Mouse (Mus musculus) B cell, adult 62 days (primary cell): ENCODE results near the gene Slc16a4. TPM values are rescaled to one million over a fixed set of nuclear protein-coding genes. Genes with fewer than 3 reads are reported as not detected.

Experiments
- total RNA-seq: library from RNA; stranded (reverse); gene quantifications from 4 replicates; pipeline ENCODE4 v1.2.4, GENCODE M21; 2023

Slc16a4 gene
- 0.45 to 0.85 TPM (median 0.78 TPM) in 4 replicates for total RNA-seq

GRCm38 (mm10) chr3:107290764-107291381, at the start of gene Slc16a4:
Slc16a4 (plus strand) TSS chr3:107291230.

GRCm38 (mm10) chr3:107278479-107279269, 12.4 kb upstream of the Slc16a4 start, which contains the start of gene Lamtor5:
Lamtor5 (plus strand) TSS chr3:107278858.

GRCm38 (mm10) chr3:107333381-107334201, 42.6 kb downstream of the Slc16a4 start, which contains the start of gene Rbm15:
Rbm15 (minus strand) TSS chr3:107333673.

Other genes with a start within 250 kb of the Slc16a4 start
- 0.14 to 0.33 TPM (median 0.26 TPM) in 4 replicates for gene Kcna2, start 190.1 kb upstream of the Slc16a4 start, total RNA-seq
- gene Kcna10, start 108.2 kb upstream of the Slc16a4 start, total RNA-seq: not detected in 4 replicates
- gene Cym, start 69.5 kb upstream of the Slc16a4 start, total RNA-seq: not detected in 4 replicates
- gene A630076J17Rik, start 60.6 kb upstream of the Slc16a4 start, total RNA-seq: not detected in 4 replicates
- gene Prok1, start 51.5 kb upstream of the Slc16a4 start, total RNA-seq: not detected in 4 replicates
- gene Lamtor5, start 12.4 kb upstream of the Slc16a4 start, total RNA-seq: 42.3 to 48.3 TPM (median 44.5 TPM) in 4 replicates
- gene Rbm15, start 42.4 kb downstream of the Slc16a4 start, total RNA-seq: 69.3 to 73.0 TPM (median 71.8 TPM) in 4 replicates
- not detected in 4 replicates for gene Kcnc4, start 168.3 kb downstream of the Slc16a4 start, total RNA-seq
- gene Slc6a17, start 226.8 kb downstream of the Slc16a4 start, total RNA-seq: 3.0 TPM in 1 of 4 replicates, not detected in the others